In the genomic region with DNA sequence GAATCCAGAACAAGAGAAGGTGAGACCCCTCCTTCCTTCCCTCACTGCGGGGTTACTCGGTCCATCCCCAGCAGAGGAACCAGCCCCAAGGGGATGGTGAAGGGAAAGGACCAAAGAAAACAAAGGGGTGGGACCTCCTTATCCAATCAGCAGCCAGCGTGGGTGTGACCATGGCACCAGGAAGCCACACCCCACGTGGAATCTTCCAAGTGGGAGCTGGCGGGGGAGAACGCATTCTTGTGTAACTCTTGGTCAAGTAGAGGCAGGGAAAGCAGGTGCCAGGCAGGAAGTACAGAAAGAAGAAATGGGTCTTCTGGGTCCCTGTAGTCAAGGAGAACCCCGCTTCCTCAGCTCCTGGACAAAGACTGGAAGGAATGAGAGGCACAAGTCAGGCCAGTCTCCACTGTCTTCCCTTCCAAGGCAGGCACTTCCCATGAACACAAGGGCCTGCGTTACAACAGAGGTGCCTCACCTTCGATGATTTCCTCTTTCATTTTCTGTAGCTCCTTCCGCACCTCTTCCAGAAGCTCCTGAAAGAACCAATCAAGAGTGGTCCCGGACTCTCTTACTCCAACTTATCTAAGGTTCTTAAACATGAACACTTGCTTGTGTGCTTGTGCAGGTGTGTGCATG, we compare ENCODE assay signal across 8 mouse cellular contexts. TPM values are rescaled to one million over a fixed set of nuclear protein-coding genes. Genes with fewer than 3 reads are reported as not detected.
A peak's percentile ranks its signal among the peaks of the same experiment; 100 is the strongest.
DNase-seq lines count a peak whose midpoint lies in the region; ATAC-seq and TF ChIP-seq lines count a peak whose summit lies in the region.

No protein-coding gene starts in this region.

- no peak overlapping the region for H3K4me3 ChIP-seq in C2C12 (ENCODE audit: insufficient read depth, poor library complexity, severe bottlenecking)
- H3K4me3 ChIP-seq in forebrain, postnatal 0 days (ENCODE audit: low read depth, low read length) = no peak overlapping the region
- H3K4me3 ChIP-seq in hindbrain, embryonic 10.5 days = no peak overlapping the region

- WGBS in forebrain, postnatal 0 days = 30% methylated on average over 11 of the region's 11 CpGs
- 38% methylated on average over 11 of the region's 11 CpGs for WGBS in hindbrain, embryonic 10.5 days

- H3K9ac ChIP-seq in forebrain, postnatal 0 days = no peak overlapping the region

- ATAC-seq in forebrain, postnatal 0 days = peak; percentile 91

- peaks cover 20% of the 10 kb centered on the region for H3K36me3 ChIP-seq in C2C12 (ENCODE audit: control insufficient read depth, insufficient read depth)
- peaks cover 61% of the 10 kb centered on the region for H3K36me3 ChIP-seq in forebrain, postnatal 0 days (ENCODE audit: insufficient read depth)
- peaks cover 79% of the 10 kb centered on the region for H3K36me3 ChIP-seq in hindbrain, embryonic 10.5 days

- H3K4me2 ChIP-seq in forebrain, postnatal 0 days (ENCODE audit: low read depth) = no peak overlapping the region

- no peaks in the 10 kb centered on the region for H3K79me2 ChIP-seq in C2C12 (ENCODE audit: control insufficient read depth, insufficient read depth)

- no peak overlapping the region for H3K27ac ChIP-seq in forebrain, postnatal 0 days (ENCODE audit: low read depth, low read length)
- no peak overlapping the region for H3K27ac ChIP-seq in hindbrain, embryonic 10.5 days

- H3K9me3 ChIP-seq in forebrain, postnatal 0 days (ENCODE audit: low read length) = no peaks in the 10 kb centered on the region
- H3K9me3 ChIP-seq in hindbrain, embryonic 10.5 days = no peaks in the 10 kb centered on the region

- no peaks in the 10 kb centered on the region for H3K4me1 ChIP-seq in forebrain, postnatal 0 days (ENCODE audit: insufficient read depth)
- peaks cover 4% of the 10 kb centered on the region; the same call in 1 of the 2 replicates for H3K4me1 ChIP-seq in hindbrain, embryonic 10.5 days (replicated peaks)

- TF ChIP-seq CTCF in C2C12 (IDR thresholded peaks at IDR 0.05; ENCODE audit: control insufficient read depth, insufficient read depth, insufficient read length) = no peak
- TF ChIP-seq CTCF in forebrain, postnatal 0 days (IDR thresholded peaks at IDR 0.05; ENCODE audit: low read depth) = no peak

- H3K79me3 ChIP-seq in C2C12 (ENCODE audit: low read depth) = peaks cover 1% of the 10 kb centered on the region

- peak; percentile 71 for DNase-seq in adrenal gland, postnatal 10 days
- peak; percentile 75 for DNase-seq in forebrain, postnatal 0 days
- DNase-seq in hindbrain, embryonic 10.5 days (ENCODE audit: low spot score) = peak; percentile 58
- DNase-seq in layer of hippocampus, postnatal 10 days (ENCODE audit: low spot score in 2 of 2) = peak; percentile 48 to 60
- peak; percentile 94 for DNase-seq in lung, postnatal 36 days
- peak; percentile 74 to 82 for DNase-seq in right cerebral cortex, postnatal 10 days (ENCODE audit: low spot score in 2 of 2)
- DNase-seq in cerebellum, adult 11-12 months = no peak

- no peaks in the 10 kb centered on the region for H3K27me3 ChIP-seq in C2C12 (ENCODE audit: control insufficient read depth, insufficient read depth, insufficient read length)
- H3K27me3 ChIP-seq in forebrain, postnatal 0 days (ENCODE audit: insufficient read depth, low read length) = no peaks in the 10 kb centered on the region
- H3K27me3 ChIP-seq in hindbrain, embryonic 10.5 days (ENCODE audit: insufficient read depth, poor library complexity, severe bottlenecking) = no peaks in the 10 kb centered on the region

- no peak overlapping the region for H3ac ChIP-seq in C2C12 (ENCODE audit: control insufficient read depth, insufficient read length, low read depth)

TF ChIP-seq in C2C12, 6 proteins besides CTCF, POLR2A, EP300 and RAD21:
- TF ChIP-seq CEBPB (IDR thresholded peaks at IDR 0.05; ENCODE audit: low read depth) = peak; percentile 5
- no peak for TF ChIP-seq FOSL1 (IDR thresholded peaks at IDR 0.05; ENCODE audit: insufficient read depth, low read length, poor library complexity, severe bottlenecking)

RNA-seq across cellular contexts. Expression of gene Vasp, which starts 14.1 kb away (rescaled TPM):
- polyA plus RNA-seq in C2C12 (2012; fragmentation: generic; extraction: Trizol) = 145 TPM
- total RNA-seq in adrenal gland, postnatal 10 days (2021) = 10 to 100 TPM; 73.9 to 77.2 TPM
- 40.6 and 45.9 TPM in 2 replicates for total RNA-seq in forebrain, postnatal 0 days (2014; rRNA removed)
- 30.0 and 30.6 TPM in 2 replicates for polyA plus RNA-seq in forebrain, postnatal 0 days (2015; fragmentation: Nextera tagmentation; extraction: Ambion mirVana)
- polyA plus RNA-seq in hindbrain, embryonic 10.5 days (2016; fragmentation: Nextera tagmentation; extraction: Ambion mirVana) = 58.8 and 62.0 TPM in 2 replicates
- 10 to 100 TPM; 26.4 to 27.3 TPM for total RNA-seq in layer of hippocampus, postnatal 10 days (2021)

RNA-seq across cellular contexts. Expression of gene Ppm1n, which starts 22.4 kb away (rescaled TPM):
- polyA plus RNA-seq in C2C12 (2012; fragmentation: generic; extraction: Trizol) = 0.05 TPM
- under 1 TPM in 1 of 2 experiments, not detected in 1; 0.30 TPM for total RNA-seq in adrenal gland, postnatal 10 days (2021)
- total RNA-seq in forebrain, postnatal 0 days (2014; rRNA removed) = 2.3 and 3.2 TPM in 2 replicates
- polyA plus RNA-seq in forebrain, postnatal 0 days (2015; fragmentation: Nextera tagmentation; extraction: Ambion mirVana) = 0.69 and 1.1 TPM in 2 replicates
- 0.30 and 0.42 TPM in 2 replicates for polyA plus RNA-seq in hindbrain, embryonic 10.5 days (2016; fragmentation: Nextera tagmentation; extraction: Ambion mirVana)
- total RNA-seq in layer of hippocampus, postnatal 10 days (2021) = under 1 TPM in 1 of 2 experiments, not detected in 1; 0.31 TPM

RNA-seq across cellular contexts. Expression of gene Rtn2, which starts 24.9 kb away (rescaled TPM):
- polyA plus RNA-seq in C2C12 (2012; fragmentation: generic; extraction: Trizol) = 107 TPM
- total RNA-seq in adrenal gland, postnatal 10 days (2021) = 10 to 100 TPM; 20.2 to 59.7 TPM
- 154 and 163 TPM in 2 replicates for total RNA-seq in forebrain, postnatal 0 days (2014; rRNA removed)
- polyA plus RNA-seq in forebrain, postnatal 0 days (2015; fragmentation: Nextera tagmentation; extraction: Ambion mirVana) = 126 and 136 TPM in 2 replicates
- polyA plus RNA-seq in hindbrain, embryonic 10.5 days (2016; fragmentation: Nextera tagmentation; extraction: Ambion mirVana) = 37.3 and 67.8 TPM in 2 replicates
- total RNA-seq in layer of hippocampus, postnatal 10 days (2021) = 100 to 1,000 TPM; 118 to 127 TPM

RNA-seq across cellular contexts. Expression of gene Opa3, which starts 29.4 kb away (rescaled TPM):
- polyA plus RNA-seq in C2C12 (2012; fragmentation: generic; extraction: Trizol) = 27.5 TPM
- 10 to 100 TPM; 26.5 to 26.6 TPM for total RNA-seq in adrenal gland, postnatal 10 days (2021)
- total RNA-seq in forebrain, postnatal 0 days (2014; rRNA removed) = 32.2 and 34.4 TPM in 2 replicates
- 35.1 and 35.8 TPM in 2 replicates for polyA plus RNA-seq in forebrain, postnatal 0 days (2015; fragmentation: Nextera tagmentation; extraction: Ambion mirVana)
- polyA plus RNA-seq in hindbrain, embryonic 10.5 days (2016; fragmentation: Nextera tagmentation; extraction: Ambion mirVana) = 47.8 and 51.1 TPM in 2 replicates
- total RNA-seq in layer of hippocampus, postnatal 10 days (2021) = 10 to 100 TPM; 36.2 to 37.8 TPM

RNA-seq across cellular contexts. Expression of gene Gpr4, which starts 45.2 kb away (rescaled TPM):
- polyA plus RNA-seq in C2C12 (2012; fragmentation: generic; extraction: Trizol) = 0.05 TPM
- 1 to 10 TPM; 7.4 to 9.2 TPM for total RNA-seq in adrenal gland, postnatal 10 days (2021)
- total RNA-seq in forebrain, postnatal 0 days (2014; rRNA removed) = 2.2 and 2.5 TPM in 2 replicates
- polyA plus RNA-seq in forebrain, postnatal 0 days (2015; fragmentation: Nextera tagmentation; extraction: Ambion mirVana) = 5.9 and 6.0 TPM in 2 replicates
- polyA plus RNA-seq in hindbrain, embryonic 10.5 days (2016; fragmentation: Nextera tagmentation; extraction: Ambion mirVana) = 1.8 and 2.9 TPM in 2 replicates
- 1 to 10 TPM; 3.5 to 3.6 TPM for total RNA-seq in layer of hippocampus, postnatal 10 days (2021)
